Mouse (Mus musculus) heart, adult 2 months (tissue): ENCODE data around the gene Adar.

ENCODE experiments used
- CTCF ChIP-seq: fragments of 200-600 bp; IDR thresholded peaks from 2 replicates; pipeline ENCODE4 v1.8.1; 2022; ENCODE audit warnings: antibody characterized with exemption, mild to moderate bottlenecking, moderate library complexity
- EP300 ChIP-seq: fragments of 200-500 bp; IDR thresholded peaks from 2 replicates; pipeline ENCODE4 v1.6.1; 2011; ENCODE audit warnings: low read depth, low read length, control low read depth; ENCODE audit not compliant: insufficient read depth
- POLR2A ChIP-seq: fragments of 200-500 bp; IDR thresholded peaks from 2 replicates; pipeline ENCODE4 v1.6.1; 2011; ENCODE audit warnings: mild to moderate bottlenecking, low read depth, low read length, control low read depth; ENCODE audit not compliant: insufficient read depth

GRCm38 (mm10) chr3:89730350-89731331, 15.8 kb downstream of the Adar start:
- TF ChIP-seq CTCF (peak; percentile 78), POLR2A (peak; percentile 89), EP300 (peak; percentile 53; the same call in 1 of the 2 replicates)
